Mouse (Mus musculus): ENCODE results near the gene Parg.

GRCm38 (mm10) chr14:32168653-32169231, 33.0 kb upstream of the Parg start:
- TF ChIP-seq SRF (IDR thresholded peaks at IDR 0.05; ENCODE audit: control insufficient read depth, insufficient read length, low read depth) = no peak
- TF ChIP-seq POLR2AphosphoS2 (IDR thresholded peaks at IDR 0.05; ENCODE audit: insufficient read length, low read depth) = no peak
- no peak for TF ChIP-seq MYOD1 (IDR thresholded peaks at IDR 0.05; ENCODE audit: control insufficient read depth in 1 of 3, insufficient read length in 2 of 3, low read depth in 2 of 3)
- TF ChIP-seq POLR2A (IDR thresholded peaks at IDR 0.05; ENCODE audit: insufficient read length, low read depth) = no peak
- TF ChIP-seq E2F4 (IDR thresholded peaks at IDR 0.05; ENCODE audit: insufficient read depth) = no peak
- no peak for TF ChIP-seq MAX (IDR thresholded peaks at IDR 0.05; ENCODE audit: low read depth)
- no peak for TF ChIP-seq USF1 (IDR thresholded peaks at IDR 0.05; ENCODE audit: low read depth)
- TF ChIP-seq TCF3 (IDR thresholded peaks at IDR 0.05; ENCODE audit: insufficient read length, low read depth) = no peak

All from myocyte (in vitro differentiated cells).